Mouse (Mus musculus) heart, embryonic 14.5 days (tissue): ENCODE measurements around the gene Gnpnat1. TPM values are rescaled to one million over a fixed set of nuclear protein-coding genes. Genes with fewer than 3 reads are reported as not detected.
A peak's percentile ranks its signal among the peaks of the same experiment; 100 is the strongest.

Source experiments
- ATAC-seq: fragments of 200-750 bp; cut with Nextera tagmentation; 2 replicates; pipeline ENCODE4 v1.8.0; 2017; ENCODE audit warnings: low read depth, moderate TSS enrichment; ENCODE audit not compliant: insufficient number of reproducible peaks, insufficient read depth, low FRiP score
- H3K27ac ChIP-seq, 2 experiments: fragments of 200-500 bp in 1 of 2; fragments of 300-500 bp in 1 of 2; sonication (generic) in 1 of 2; replicated peaks in 1 of 2; 2 replicates each; pipeline ENCODE4 v1.5.1; 2012 to 2014; ENCODE audit warnings: low read depth in 2 of 2, low read length in 2 of 2, control low read depth in 1 of 2, mild to moderate bottlenecking in 1 of 2, mixed read lengths in 1 of 2; ENCODE audit not compliant: control insufficient read depth in 1 of 2, insufficient read depth in 1 of 2
- H3K27me3 ChIP-seq: fragments of 300-500 bp; sonication (generic); 2 replicates; pipeline ENCODE4 v1.6.1; 2014; ENCODE audit warnings: mild to moderate bottlenecking, low read length, control low read depth; ENCODE audit not compliant: control insufficient read depth, insufficient read depth
- H3K36me3 ChIP-seq: fragments of 300-500 bp; sonication (generic); 2 replicates; pipeline ENCODE4 v1.6.1; 2014; ENCODE audit warnings: mild to moderate bottlenecking, control low read depth, low read length, mixed read lengths; ENCODE audit not compliant: control insufficient read depth, insufficient read depth
- H3K4me1 ChIP-seq, 2 experiments: fragments of 200-500 bp in 1 of 2; fragments of 300-500 bp in 1 of 2; sonication (generic) in 1 of 2; 2 replicates each; pipeline ENCODE4 v1.6.1; 2012 to 2014; ENCODE audit warnings: low read length in 2 of 2, control low read depth in 1 of 2, mixed read lengths in 1 of 2; ENCODE audit not compliant: control insufficient read depth in 2 of 2, insufficient read depth in 2 of 2
- H3K4me2 ChIP-seq: fragments of 300-500 bp; sonication (generic); 2 replicates; pipeline ENCODE4 v1.6.1; 2014; ENCODE audit warnings: mild to moderate bottlenecking, low read length
- H3K4me3 ChIP-seq, 2 experiments: fragments of 200-500 bp in 1 of 2; fragments of 300-500 bp in 1 of 2; sonication (generic) in 1 of 2; 2 replicates each; pipeline ENCODE4 v1.5.1; 2012 to 2014; ENCODE audit warnings: low read length in 2 of 2, mild to moderate bottlenecking in 2 of 2, control low read depth in 1 of 2, low read depth in 1 of 2, moderate library complexity in 1 of 2; ENCODE audit not compliant: control insufficient read depth in 1 of 2, insufficient read depth in 1 of 2
- H3K9ac ChIP-seq: fragments of 300-500 bp; sonication (generic); 2 replicates; pipeline ENCODE4 v1.6.1; 2014; ENCODE audit warnings: mild to moderate bottlenecking, low read length
- H3K9me3 ChIP-seq: fragments of 300-500 bp; sonication (generic); 2 replicates; pipeline ENCODE4 v1.6.1; 2016; ENCODE audit warnings: low read length, control low read depth; ENCODE audit not compliant: control insufficient read depth
- WGBS: fragments of 180-500 bp; shearing (Covaris S2); extraction: QIAGEN DNeasy Blood & Tissue Kit; methylation state at CpG from one replicate; pipeline ENCODE4 v1.1.7; 2014; 5-methylcytosine and 5-hydroxymethylcytosine counted together
- polyA plus RNA-seq: library from polyadenylated mRNA; unstranded; fragments of >200 nt; fragmentation: Nextera tagmentation; extraction: Ambion mirVana; gene quantifications from 2 replicates; pipeline ENCODE4 v1.2.1, GENCODE M21; 2014

Gnpnat1 gene
- polyA plus RNA-seq, 1 experiment from 2014 or later: 22.6 TPM

- Histone ChIP-seq H3K9me3 (no peaks in the 10 kb centered on the region), H3K4me2 (no peak overlapping the region), H3K27ac (no peak overlapping the region), H3K4me3 (no peak overlapping the region), H3K36me3 (peaks cover 43% of the 10 kb centered on the region), H3K4me1 (no peaks in the 10 kb centered on the region), H3K27me3 (no peaks in the 10 kb centered on the region), H3K9ac (no peak overlapping the region)
- ATAC-seq: no peak
- 90% methylated on average over 3 of the region's 3 CpGs for whole genome bisulfite sequencing
Observed at GRCm38 (mm10) chr14:45378771-45379170, 25.9 kb downstream of the Gnpnat1 start.

- whole genome bisulfite sequencing: 90% methylated on average over 6 of the region's 6 CpGs
- no peak for ATAC-seq
- H3K36me3 ChIP-seq: peaks cover 41% of the 10 kb centered on the region
- H3K9ac ChIP-seq: no peak overlapping the region
- no peak overlapping the region for H3K27ac ChIP-seq
- no peaks in the 10 kb centered on the region for H3K9me3 ChIP-seq
- no peaks in the 10 kb centered on the region for H3K27me3 ChIP-seq
- no peak overlapping the region for H3K4me2 ChIP-seq
- H3K4me1 ChIP-seq: no peaks in the 10 kb centered on the region
- no peak overlapping the region for H3K4me3 ChIP-seq
Observed at GRCm38 (mm10) chr14:45365196-45365587, 39.5 kb downstream of the Gnpnat1 start.

DNA sequence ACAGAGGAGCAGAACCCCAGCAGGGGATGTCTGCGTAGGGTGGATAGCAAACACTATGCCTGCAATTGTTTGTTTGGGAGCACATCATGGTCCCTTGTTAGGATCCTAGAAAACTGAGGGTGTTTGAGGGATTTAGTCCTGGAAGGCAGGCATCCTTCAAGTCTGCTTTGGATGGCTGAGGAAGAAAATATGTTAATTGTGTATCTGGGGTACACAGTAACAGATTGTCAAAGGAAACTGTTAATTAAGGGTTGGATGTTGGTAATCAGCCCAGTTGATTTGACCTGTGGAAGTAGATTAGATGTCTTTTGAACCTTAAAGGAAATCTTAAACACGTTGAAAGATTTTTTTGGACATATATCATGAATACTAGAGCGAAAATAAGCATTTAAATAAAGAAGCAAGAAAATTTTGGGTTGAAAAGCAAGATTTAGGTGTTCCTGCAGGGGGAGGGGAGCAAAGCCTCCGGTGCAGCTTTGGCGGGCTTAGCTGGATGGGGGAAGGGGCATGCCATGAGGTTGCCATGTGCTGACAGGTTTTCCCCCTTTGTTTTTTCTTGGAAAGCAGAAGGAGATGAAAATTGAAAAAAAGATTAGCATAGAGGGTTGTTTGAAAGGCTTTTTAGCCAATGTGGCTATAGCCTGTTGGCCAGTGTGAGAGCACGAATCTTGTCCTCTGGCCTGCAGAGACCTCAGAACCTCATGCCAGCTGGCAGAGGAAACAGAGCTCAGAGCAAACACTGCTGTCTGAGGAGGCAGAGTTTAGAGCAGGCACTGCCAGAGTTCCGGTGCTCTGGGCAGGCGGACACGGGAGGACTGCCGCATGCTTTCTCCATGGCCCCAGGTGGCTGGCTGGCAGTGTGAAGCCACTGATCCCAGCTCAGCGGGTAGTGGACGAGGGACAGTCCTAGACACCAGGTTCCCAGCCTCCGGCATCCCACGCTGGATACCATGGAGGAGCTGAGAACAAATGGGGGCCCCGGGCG, 40.2 kb downstream of the Gnpnat1 start:
- ATAC-seq: no peak; the same call in 1 of the 2 replicates

DNA sequence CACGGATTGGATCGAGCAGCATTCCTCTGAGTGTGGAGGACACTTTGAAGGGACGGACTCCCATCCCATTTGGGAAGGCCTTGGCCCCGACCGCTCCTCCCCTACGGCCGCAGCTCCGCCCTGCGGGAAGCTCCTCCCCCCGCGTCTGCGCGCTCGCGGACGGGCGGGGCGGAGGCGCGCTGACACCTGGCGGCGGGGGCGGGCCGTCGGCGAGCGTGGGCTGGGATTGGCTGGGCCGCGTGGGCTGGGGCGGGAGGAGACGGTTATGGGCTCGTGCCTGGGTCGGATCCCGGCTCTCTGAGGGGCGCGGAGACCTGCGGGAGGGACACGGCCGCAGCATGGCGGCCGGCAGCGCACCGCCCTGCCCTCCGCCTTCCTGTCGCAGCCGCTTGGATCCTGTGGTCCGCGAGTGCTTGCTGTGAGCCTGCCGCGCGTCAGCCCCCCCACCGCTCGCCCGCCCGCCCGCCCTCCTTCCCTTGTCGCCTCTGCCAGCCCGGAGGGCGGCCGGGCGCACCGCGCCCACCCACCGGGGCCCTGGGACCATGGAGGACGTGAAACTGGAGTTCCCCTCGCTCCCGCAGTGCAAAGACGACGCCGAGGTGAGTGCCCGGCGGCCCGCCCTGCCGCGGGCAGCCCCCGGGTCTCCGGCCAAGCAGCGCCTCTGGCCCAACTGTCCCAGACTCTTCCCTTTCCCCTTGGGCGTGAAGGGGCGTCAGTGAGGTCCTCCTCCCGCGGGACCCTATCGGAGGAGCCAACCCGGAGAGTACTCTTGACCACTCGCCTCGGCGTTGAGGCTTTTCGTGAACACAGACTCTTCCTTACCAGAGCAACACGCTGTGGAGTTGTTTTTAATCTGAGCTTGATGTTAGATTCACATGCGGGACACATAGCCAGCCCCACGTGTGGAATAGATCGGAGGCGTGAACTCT, 53.5 kb downstream of the Gnpnat1 start, which contains the start of gene Styx:
TSS of gene Styx (plus strand) at position 163 of the 929 bp plus-strand sequence.
- ATAC-seq: peak; percentile 97
- no peaks in the 10 kb centered on the region for H3K9me3 ChIP-seq
- H3K4me3 ChIP-seq: peak within 1 kb of the TSS; percentile 60 to 79
- H3K9ac ChIP-seq: peak within 1 kb of the TSS; percentile 84
- H3K27ac ChIP-seq: peak within 1 kb of the TSS; percentile 23 to 89
- H3K36me3 ChIP-seq: peaks cover 35% of the 10 kb centered on the region
- H3K4me2 ChIP-seq: peak within 1 kb of the TSS; percentile 74
- WGBS: 2% methylated on average over 65 of the region's 93 CpGs
- peaks cover 0 to 13% of the 10 kb centered on the region in 2 experiments; a peak in 2 of 4 replicates for H3K4me1 ChIP-seq
- no peaks in the 10 kb centered on the region for H3K27me3 ChIP-seq

More for the DNA sequence above, 40.2 kb downstream of the Gnpnat1 start:
- WGBS: 82% methylated on average over 16 of the region's 16 CpGs
- H3K4me2 ChIP-seq: no peak overlapping the region
- H3K4me1 ChIP-seq: no peaks in the 10 kb centered on the region
- no peaks in the 10 kb centered on the region for H3K9me3 ChIP-seq
- no peak overlapping the region for H3K9ac ChIP-seq
- peaks cover 34% of the 10 kb centered on the region for H3K36me3 ChIP-seq
- H3K27ac ChIP-seq: no peak overlapping the region
- no peaks in the 10 kb centered on the region for H3K27me3 ChIP-seq
- H3K4me3 ChIP-seq: no peak overlapping the region

GRCm38 (mm10) chr14:45329589-45330181, 75.0 kb downstream of the Gnpnat1 start, which contains the start of gene Psmc6:
Gene Psmc6, plus strand, starts transcription at chr14:45329788.
- H3K27me3 ChIP-seq: no peaks in the 10 kb centered on the region
- H3K4me3 ChIP-seq: peak within 1 kb of the TSS; percentile 77 to 97
- no peaks in the 10 kb centered on the region for H3K9me3 ChIP-seq
- WGBS: under 1% methylated on average over 43 of the region's 44 CpGs
- H3K36me3 ChIP-seq: peaks cover 32% of the 10 kb centered on the region
- peak within 1 kb of the TSS; percentile 83 for H3K4me2 ChIP-seq
- peak within 1 kb of the TSS; percentile 85 to 88 for H3K27ac ChIP-seq
- peak within 1 kb of the TSS; percentile 88 for H3K9ac ChIP-seq
- ATAC-seq: peak; percentile 97
- H3K4me1 ChIP-seq: peaks cover 0 to 5% of the 10 kb centered on the region in 2 experiments; a peak in 2 of 4 replicates

DNA sequence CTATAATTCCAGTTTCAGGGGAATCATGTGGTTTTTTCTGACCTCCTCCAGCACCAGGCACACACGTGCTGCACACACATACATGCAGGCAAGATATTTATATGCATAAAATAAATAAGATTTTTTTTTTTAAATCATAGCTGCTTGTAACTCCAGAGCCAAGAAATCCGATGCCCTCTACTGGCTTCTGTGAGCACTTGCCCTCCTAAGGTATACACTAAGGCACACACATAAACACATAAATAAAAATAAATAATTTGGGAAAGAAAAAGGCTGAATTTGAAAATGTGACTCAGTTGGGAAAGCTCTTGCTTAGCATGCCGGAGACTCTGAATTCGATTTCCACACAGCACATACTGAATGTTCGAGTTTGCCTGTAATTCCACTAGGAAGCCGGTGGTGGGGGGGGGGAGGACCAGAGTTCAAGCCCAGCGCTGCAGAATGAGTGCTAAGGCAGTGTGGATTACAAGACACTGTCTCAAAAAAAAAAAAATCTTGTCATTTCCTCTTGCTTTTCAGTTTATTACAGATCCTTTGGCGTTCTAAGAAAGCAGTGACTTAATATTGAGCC, 75.6 kb downstream of the Gnpnat1 start:
- Histone ChIP-seq H3K4me2 (peak overlapping the region; percentile 67), H3K36me3 (peaks cover 28% of the 10 kb centered on the region), H3K27ac (0 out of 4 replicates have a peak overlapping the region, but pooled peaks of 1 of the 2 experiments have one; percentile 24), H3K4me3 (peak overlapping the region; percentile 25 to 77; a peak in 3 of 4 replicates), H3K4me1 (peaks cover 0 to 5% of the 10 kb centered on the region in 2 experiments; a peak in 2 of 4 replicates), H3K27me3 (no peaks in the 10 kb centered on the region), H3K9me3 (no peaks in the 10 kb centered on the region), H3K9ac (peak overlapping the region; percentile 58; the same call in 1 of the 2 replicates)
- ATAC-seq: no peak
- WGBS: 13% methylated on average over 8 of the region's 8 CpGs
